Mouse (Mus musculus) adrenal gland, postnatal 10 days (tissue): Measurements from ENCODE around the gene Ssty2. TPM values are rescaled to one million over a fixed set of nuclear protein-coding genes. Genes with fewer than 3 reads are reported as not detected.
"Not testable (repeated sequence)": the region's sequence is repeated elsewhere in the genome, so short reads cannot be mapped to it uniquely, and the experiment has no call there.

ENCODE experiments used
- DNase-seq: peaks from one replicate; pipeline ENCODE4 v3.0.0; 2021; ENCODE audit warnings: mixed read lengths
- long read RNA-seq, 2 experiments: library from polyadenylated mRNA; stranded (forward); transcript quantifications; one replicate each; pipeline ENCODE4 v2.0.0; 2021
- total RNA-seq, 2 experiments: library from RNA; stranded (reverse); gene quantifications; 2 replicates each; pipeline ENCODE4 v1.2.3; 2021

Ssty2 gene
- not detected for total RNA-seq
- long read RNA-seq, experiment 1: 0 reads
- long read RNA-seq, experiment 2: 0 reads

GRCm38 (mm10) chrY:67047972-67048371 lies at the start of gene Ssty2:
TSS of gene Ssty2 (minus strand) at chrY:67048072.
- DNase-seq: not testable (repeated sequence)
